Mouse (Mus musculus) layer of hippocampus, postnatal 14 days (tissue): ENCODE measurements around the gene Mapkapk3. TPM values are rescaled to one million over a fixed set of nuclear protein-coding genes. Genes with fewer than 3 reads are reported as not detected.
"Not testable (repeated sequence)": the region's sequence is repeated elsewhere in the genome, so short reads cannot be mapped to it uniquely, and the experiment has no call there.

Experiments used
- DNase-seq, 2 experiments: peaks; one replicate each; pipeline ENCODE4 v3.0.0; 2021 to 2022; ENCODE audit warnings: low spot score in 2 of 2, mixed read lengths in 1 of 2
- total RNA-seq, 2 experiments: library from RNA; stranded (reverse); gene quantifications; 2 replicates each; pipeline ENCODE4 v1.2.3; 2021

The Mapkapk3 gene
- total RNA-seq, 2 experiments from 2014 or later, result 2.0 to 3.1 TPM

GRCm38 (mm10) chr9:107307886-107308285 is 18.2 kb upstream of the Mapkapk3 start:
- no peak for DNase-seq

- no peak for DNase-seq
Measured at GRCm38 (mm10) chr9:107307099-107307872, 17.6 kb upstream of the Mapkapk3 start.

- DNase-seq, result not testable (repeated sequence)
Measured at GRCm38 (mm10) chr9:107306673-107307072, 17.0 kb upstream of the Mapkapk3 start.

GRCm38 (mm10) chr9:107305601-107306542 is 16.2 kb upstream of the Mapkapk3 start:
- DNase-seq, result no peak

- DNase-seq, result no peak
Measured at GRCm38 (mm10) chr9:107305012-107305411, 15.3 kb upstream of the Mapkapk3 start.

GRCm38 (mm10) chr9:107304383-107304782 is 14.7 kb upstream of the Mapkapk3 start:
- no peak for DNase-seq

GRCm38 (mm10) chr9:107303900-107304299 is 14.2 kb upstream of the Mapkapk3 start:
- DNase-seq, result no peak

- DNase-seq, result no peak
Measured at GRCm38 (mm10) chr9:107303121-107303820, 13.6 kb upstream of the Mapkapk3 start.

GRCm38 (mm10) chr9:107302592-107302991 is 12.9 kb upstream of the Mapkapk3 start:
- no peak for DNase-seq

GRCm38 (mm10) chr9:107301554-107302331 is 12.1 kb upstream of the Mapkapk3 start:
- no peak for DNase-seq

GRCm38 (mm10) chr9:107300224-107300973 is 10.7 kb upstream of the Mapkapk3 start:
- no peak for DNase-seq

- DNase-seq, result no peak
Measured at GRCm38 (mm10) chr9:107299783-107300182, 10.1 kb upstream of the Mapkapk3 start.

GRCm38 (mm10) chr9:107298876-107299275 is 9.2 kb upstream of the Mapkapk3 start:
- no peak for DNase-seq

- no peak for DNase-seq
Measured at GRCm38 (mm10) chr9:107298059-107298780, 8.5 kb upstream of the Mapkapk3 start.

GRCm38 (mm10) chr9:107297658-107298057 is 8.0 kb upstream of the Mapkapk3 start:
- no peak for DNase-seq

- DNase-seq, result no peak
Measured at GRCm38 (mm10) chr9:107297059-107297458, 7.4 kb upstream of the Mapkapk3 start.

GRCm38 (mm10) chr9:107296501-107296965 is 6.9 kb upstream of the Mapkapk3 start:
- peak; percentile 93 to 95 for DNase-seq

- no peak for DNase-seq
Measured at GRCm38 (mm10) chr9:107296041-107296440, 6.4 kb upstream of the Mapkapk3 start.

- no peak for DNase-seq
Measured at GRCm38 (mm10) chr9:107296016-107296040, 6.2 kb upstream of the Mapkapk3 start, which contains the start of gene Cish. Gene Cish, plus strand, starts transcription at chr9:107296026.

- DNase-seq, result no peak
Measured at GRCm38 (mm10) chr9:107295616-107296015, 5.9 kb upstream of the Mapkapk3 start.
